ENCODE assay signal across 14 mouse cellular contexts in genomic region chr8:119988087-119988486, GRCm38 (mm10). TPM values are rescaled to one million over a fixed set of nuclear protein-coding genes. Genes with fewer than 3 reads are reported as not detected.
DNase-seq lines count a peak whose midpoint lies in the region; ATAC-seq and TF ChIP-seq lines count a peak whose summit lies in the region.
"Had no signal": no experiment of that assay in that cellular context is flagged by ENCODE, and none has a peak within 500 bp of the region (broad histone marks: within the 10 kb centered on the region; RNA-seq: fewer than 3 reads in every experiment).

No protein-coding gene starts in this region.

- H3K4me2 ChIP-seq in kidney, postnatal 0 days (ENCODE audit: low read length), result no peak overlapping the region
- H3K4me2 ChIP-seq: hindbrain, embryonic 12.5 days; limb, embryonic 13.5 days; lung, embryonic 15.5 days had no signal

- H3K9me3 ChIP-seq in kidney, postnatal 0 days (replicated peaks; ENCODE audit: low read length), result no peaks in the 10 kb centered on the region
- H3K9me3 ChIP-seq: hindbrain, embryonic 12.5 days; limb, embryonic 13.5 days; lung, embryonic 15.5 days had no signal

- intact Hi-C loops in heart, postnatal 14 days (cut with DNase I), result no loop called here

- peaks cover 9% of the 10 kb centered on the region; the same call in 1 of the 2 replicates for H3K4me1 ChIP-seq in kidney, postnatal 0 days (replicated peaks; ENCODE audit: insufficient read depth, low read length)
- peaks cover 9% of the 10 kb centered on the region; the same call in 1 of the 2 replicates for H3K4me1 ChIP-seq in kidney, adult 2 months (ENCODE audit: control insufficient read depth, insufficient read depth, low read length)

- no peaks in the 10 kb centered on the region for H3K27me3 ChIP-seq in kidney, postnatal 0 days (ENCODE audit: insufficient read depth, low read length)
- H3K27me3 ChIP-seq in kidney, adult 2 months (replicated peaks; ENCODE audit: control insufficient read depth, insufficient read depth, low read length), result no peaks in the 10 kb centered on the region

- H3K36me3 ChIP-seq in kidney, postnatal 0 days (ENCODE audit: insufficient read depth, low read length), result no peaks in the 10 kb centered on the region
- H3K36me3 ChIP-seq in kidney, adult 2 months (ENCODE audit: control insufficient read depth, insufficient read depth, low read length), result no peaks in the 10 kb centered on the region
- H3K36me3 ChIP-seq: hindbrain, embryonic 12.5 days; limb, embryonic 13.5 days; lung, embryonic 15.5 days had no signal

- H3K9ac ChIP-seq in kidney, postnatal 0 days (ENCODE audit: low read depth, low read length), result no peak overlapping the region
- H3K9ac ChIP-seq: forebrain, postnatal 0 days; hindbrain, embryonic 12.5 days; limb, embryonic 13.5 days; lung, embryonic 15.5 days had no signal

- WGBS in kidney, postnatal 0 days, result 61% methylated on average over 15 of the region's 15 CpGs
- WGBS in kidney, adult 2 months, result 44% methylated on average over 15 of the region's 15 CpGs

- DNase-seq in cerebellum, adult 11 months, result peak; percentile 16
- no peak for DNase-seq in kidney, postnatal 0 days (ENCODE audit: low spot score)
- no peak for DNase-seq in kidney, adult 2 months
- DNase-seq in cerebellum, adult 8-10 months, result peak; percentile 21
- DNase-seq in heart, postnatal 14 days, result peak; percentile 31 to 45
- no peak for DNase-seq in embryo, embryonic 10.5 days (ENCODE audit: low spot score)
- no peak for DNase-seq in urinary bladder, adult 18-20 months (ENCODE audit: low spot score in 2 of 2)
- DNase-seq: forebrain, postnatal 0 days; thymus, postnatal 25 days had no signal

- H3K27ac ChIP-seq in kidney, postnatal 0 days, result 0 out of 2 replicates have a peak overlapping the region, but pooled peaks have one; percentile 38
- no peak overlapping the region for H3K27ac ChIP-seq in kidney, adult 2 months (ENCODE audit: insufficient read depth, low read depth, low read length)
- H3K27ac ChIP-seq: hindbrain, embryonic 12.5 days; layer of hippocampus, adult 2 months; limb, embryonic 13.5 days; lung, embryonic 15.5 days had no signal

- TF ChIP-seq POLR2A in kidney, adult 2 months (IDR thresholded peaks at IDR 0.05; ENCODE audit: low read depth, low read length), result no peak

- TF ChIP-seq CTCF in kidney, postnatal 0 days (IDR thresholded peaks at IDR 0.05; ENCODE audit: low read depth), result no peak
- no peak for TF ChIP-seq CTCF in kidney, adult 2 months (conservative IDR thresholded peaks at IDR 0.05; ENCODE audit: insufficient read depth, insufficient read length, low read depth, low read length)

- no peak for ATAC-seq in cerebellum, adult (ENCODE audit: insufficient number of reproducible peaks, low FRiP score, low TSS enrichment)
- no peak for ATAC-seq in kidney, postnatal 0 days (replicated peaks; ENCODE audit: low FRiP score, low read depth)
- ATAC-seq: forebrain, postnatal 0 days had no signal

- no peak overlapping the region for H3K4me3 ChIP-seq in kidney, postnatal 0 days (replicated peaks; ENCODE audit: low read depth, low read length)
- H3K4me3 ChIP-seq in kidney, adult 2 months (ENCODE audit: insufficient read depth, low read depth, low read length), result no peak overlapping the region
- H3K4me3 ChIP-seq: hindbrain, embryonic 12.5 days; layer of hippocampus, adult 2 months; limb, embryonic 13.5 days; lung, embryonic 15.5 days had no signal

RNA-seq across cellular contexts. Expression of gene Crispld2, which starts 4.2 kb away (rescaled TPM):
- 12.2 and 12.7 TPM in 2 replicates for polyA plus RNA-seq in kidney, postnatal 0 days (2015; fragmentation: Nextera tagmentation; extraction: Ambion mirVana)
- polyA plus RNA-seq in kidney, adult 2 months (2012; rRNA removed), result 16.7 and 19.7 TPM in 2 replicates
- total RNA-seq in heart, postnatal 14 days (2021), result 10 to 100 TPM; 16.9 to 17.6 TPM

Comparison
In these comparisons a context has a peak if more than half of its experiments do, and no peak if none do; other contexts are left out.
1. DNase-seq: peak in cerebellum, adult 11 months (single experiment), cerebellum, adult 8-10 months (single experiment) and heart, postnatal 14 days (2 of 2); none in kidney, postnatal 0 days (single experiment), kidney, adult 2 months (single experiment), embryo, embryonic 10.5 days (single experiment) and urinary bladder, adult 18-20 months (0 of 2).